Mouse (Mus musculus): ENCODE data around the gene Gm20388. TPM values are rescaled to one million over a fixed set of nuclear protein-coding genes. Genes with fewer than 3 reads are reported as not detected.

The Gm20388 gene
- polyA plus RNA-seq, 1 experiment, result not detected

GRCm38 (mm10) chr8:120243222-120243621 lies 332.6 kb downstream of the Gm20388 start:
- 94% methylated on average over 4 of the region's 4 CpGs for WGBS
- no peak overlapping the region for H3K4me3 ChIP-seq (ENCODE audit: insufficient read depth, low read depth, low read length)
- H3K27ac ChIP-seq (ENCODE audit: insufficient read depth, low read depth, low read length), result no peak overlapping the region
- TF ChIP-seq CTCF (IDR thresholded peaks at IDR 0.05; ENCODE audit: insufficient read depth, low read depth, low read length), result no peak
- TF ChIP-seq POLR2A (IDR thresholded peaks at IDR 0.05; ENCODE audit: insufficient read depth, low read depth, low read length), result no peak
- H3K4me1 ChIP-seq (ENCODE audit: control insufficient read depth, insufficient read depth, low read length), result no peaks in the 10 kb centered on the region

GRCm38 (mm10) chr8:120243916-120244451 lies 333.3 kb downstream of the Gm20388 start:
- Histone ChIP-seq H3K4me3 (ENCODE audit: insufficient read depth, low read depth, low read length) (no peak overlapping the region), H3K4me1 (ENCODE audit: control insufficient read depth, insufficient read depth, low read length) (no peaks in the 10 kb centered on the region), H3K27ac (ENCODE audit: insufficient read depth, low read depth, low read length) (no peak overlapping the region)
- TF ChIP-seq POLR2A (IDR thresholded peaks at IDR 0.05; ENCODE audit: insufficient read depth, low read depth, low read length), result no peak
- TF ChIP-seq CTCF (IDR thresholded peaks at IDR 0.05; ENCODE audit: insufficient read depth, low read depth, low read length), result no peak
- 95% methylated on average over 5 of the region's 5 CpGs for WGBS

GRCm38 (mm10) chr8:120244553-120244952 lies 333.9 kb downstream of the Gm20388 start:
- 91% methylated on average over 10 of the region's 10 CpGs for WGBS
- H3K27ac ChIP-seq (ENCODE audit: insufficient read depth, low read depth, low read length), result no peak overlapping the region
- no peak overlapping the region for H3K4me3 ChIP-seq (ENCODE audit: insufficient read depth, low read depth, low read length)
- TF ChIP-seq CTCF (IDR thresholded peaks at IDR 0.05; ENCODE audit: insufficient read depth, low read depth, low read length) (no peak), POLR2A (IDR thresholded peaks at IDR 0.05; ENCODE audit: insufficient read depth, low read depth, low read length) (no peak)
- peaks cover 1% of the 10 kb centered on the region; the same call in 1 of the 2 replicates for H3K4me1 ChIP-seq (ENCODE audit: control insufficient read depth, insufficient read depth, low read length)

- TF ChIP-seq CTCF (IDR thresholded peaks at IDR 0.05; ENCODE audit: insufficient read depth, low read depth, low read length) (no peak), POLR2A (IDR thresholded peaks at IDR 0.05; ENCODE audit: insufficient read depth, low read depth, low read length) (no peak)
- WGBS, result 90% methylated on average over 5 of the region's 5 CpGs
- H3K27ac ChIP-seq (ENCODE audit: insufficient read depth, low read depth, low read length), result no peak overlapping the region
- H3K4me3 ChIP-seq (ENCODE audit: insufficient read depth, low read depth, low read length), result no peak overlapping the region
- H3K4me1 ChIP-seq (ENCODE audit: control insufficient read depth, insufficient read depth, low read length), result peaks cover 22% of the 10 kb centered on the region
Measured at GRCm38 (mm10) chr8:120247618-120248017, 337.0 kb downstream of the Gm20388 start.

- Histone ChIP-seq H3K4me3 (ENCODE audit: insufficient read depth, low read depth, low read length) (no peak overlapping the region), H3K27ac (ENCODE audit: insufficient read depth, low read depth, low read length) (no peak overlapping the region), H3K4me1 (ENCODE audit: control insufficient read depth, insufficient read depth, low read length) (peaks cover 22% of the 10 kb centered on the region)
- TF ChIP-seq CTCF (IDR thresholded peaks at IDR 0.05; ENCODE audit: insufficient read depth, low read depth, low read length) (no peak), POLR2A (IDR thresholded peaks at IDR 0.05; ENCODE audit: insufficient read depth, low read depth, low read length) (no peak)
- WGBS, result 79% methylated on average over 7 of the region's 7 CpGs
Measured at GRCm38 (mm10) chr8:120248031-120248430, 337.4 kb downstream of the Gm20388 start.

GRCm38 (mm10) chr8:120248451-120248850 lies 337.8 kb downstream of the Gm20388 start:
- Histone ChIP-seq H3K27ac (ENCODE audit: insufficient read depth, low read depth, low read length) (no peak overlapping the region), H3K4me3 (ENCODE audit: insufficient read depth, low read depth, low read length) (no peak overlapping the region), H3K4me1 (ENCODE audit: control insufficient read depth, insufficient read depth, low read length) (peaks cover 23% of the 10 kb centered on the region)
- TF ChIP-seq CTCF (IDR thresholded peaks at IDR 0.05; ENCODE audit: insufficient read depth, low read depth, low read length) (no peak), POLR2A (IDR thresholded peaks at IDR 0.05; ENCODE audit: insufficient read depth, low read depth, low read length) (no peak)
- 86% methylated on average over 4 of the region's 4 CpGs for WGBS

GRCm38 (mm10) chr8:120249800-120250336 lies 339.2 kb downstream of the Gm20388 start:
- Histone ChIP-seq H3K4me3 (ENCODE audit: insufficient read depth, low read depth, low read length) (no peak overlapping the region), H3K27ac (ENCODE audit: insufficient read depth, low read depth, low read length) (no peak overlapping the region), H3K4me1 (ENCODE audit: control insufficient read depth, insufficient read depth, low read length) (peaks cover 28% of the 10 kb centered on the region)
- TF ChIP-seq CTCF (IDR thresholded peaks at IDR 0.05; ENCODE audit: insufficient read depth, low read depth, low read length) (no peak), POLR2A (IDR thresholded peaks at IDR 0.05; ENCODE audit: insufficient read depth, low read depth, low read length) (no peak)
- 75% methylated on average over 9 of the region's 9 CpGs for WGBS

- H3K27ac ChIP-seq (ENCODE audit: insufficient read depth, low read depth, low read length), result peak overlapping the region; percentile 13; the same call in 1 of the 2 replicates
- H3K4me3 ChIP-seq (ENCODE audit: insufficient read depth, low read depth, low read length), result no peak overlapping the region
- TF ChIP-seq POLR2A (IDR thresholded peaks at IDR 0.05; ENCODE audit: insufficient read depth, low read depth, low read length) (no peak), CTCF (IDR thresholded peaks at IDR 0.05; ENCODE audit: insufficient read depth, low read depth, low read length) (no peak)
- 76% methylated on average over 16 of the region's 16 CpGs for WGBS
- H3K4me1 ChIP-seq (ENCODE audit: control insufficient read depth, insufficient read depth, low read length), result peaks cover 28% of the 10 kb centered on the region
Measured at GRCm38 (mm10) chr8:120250750-120251410, 340.2 kb downstream of the Gm20388 start.

- no peak overlapping the region for H3K4me3 ChIP-seq (ENCODE audit: insufficient read depth, low read depth, low read length)
- WGBS, result 72% methylated on average over 9 of the region's 9 CpGs
- H3K27ac ChIP-seq (ENCODE audit: insufficient read depth, low read depth, low read length), result 0 out of 2 replicates have a peak overlapping the region, but pooled peaks have one; percentile 13
- H3K4me1 ChIP-seq (ENCODE audit: control insufficient read depth, insufficient read depth, low read length), result peaks cover 28% of the 10 kb centered on the region
- no peak for TF ChIP-seq CTCF (IDR thresholded peaks at IDR 0.05; ENCODE audit: insufficient read depth, low read depth, low read length)
Measured at GRCm38 (mm10) chr8:120251411-120252035, 340.9 kb downstream of the Gm20388 start.

Data from olfactory bulb, adult 2 months (tissue).